Mouse (Mus musculus) forebrain, embryonic 11.5 days (tissue): ENCODE data around the gene St6galnac5. TPM values are rescaled to one million over a fixed set of nuclear protein-coding genes. Genes with fewer than 3 reads are reported as not detected.

Experiments
- ATAC-seq: fragments of 200-750 bp; cut with Nextera tagmentation; replicated peaks from 2 replicates; pipeline ENCODE4 v1.8.0; 2017; ENCODE audit warnings: moderate TSS enrichment; ENCODE audit not compliant: low FRiP score
- DNase-seq: peaks from one replicate; pipeline ENCODE4 v3.0.0-alpha.2; 2017; ENCODE audit warnings: low spot score
- H3K27ac ChIP-seq: fragments of 300-500 bp; sonication (generic); 2 replicates; pipeline ENCODE4 v1.5.1; 2014; ENCODE audit warnings: low read depth, low read length
- H3K27me3 ChIP-seq: fragments of 300-500 bp; sonication (generic); 2 replicates; pipeline ENCODE4 v1.6.1; 2014; ENCODE audit warnings: mild to moderate bottlenecking, low read length, mixed read lengths; ENCODE audit not compliant: control insufficient read depth, insufficient read depth
- H3K36me3 ChIP-seq: fragments of 300-500 bp; sonication (generic); 2 replicates; pipeline ENCODE4 v1.6.1; 2014; ENCODE audit warnings: mild to moderate bottlenecking, low read length, moderate library complexity, mixed read lengths; ENCODE audit not compliant: control insufficient read depth, insufficient read depth
- H3K4me1 ChIP-seq: fragments of 300-500 bp; sonication (generic); replicated peaks from 2 replicates; pipeline ENCODE4 v1.6.1; 2014; ENCODE audit warnings: low read length, mixed read lengths; ENCODE audit not compliant: control insufficient read depth, insufficient read depth
- H3K4me2 ChIP-seq: fragments of 300-500 bp; sonication (generic); 2 replicates; pipeline ENCODE4 v1.6.1; 2014; ENCODE audit warnings: low read depth, mild to moderate bottlenecking, low read length, moderate library complexity, mixed read lengths; ENCODE audit not compliant: severe bottlenecking
- H3K4me3 ChIP-seq: fragments of 300-500 bp; sonication (generic); 2 replicates; pipeline ENCODE4 v1.5.1; 2014; ENCODE audit warnings: low read depth, low read length
- H3K9ac ChIP-seq: fragments of 300-500 bp; sonication (generic); 2 replicates; pipeline ENCODE4 v1.6.1; 2014; ENCODE audit warnings: low read length
- H3K9me3 ChIP-seq: fragments of 300-500 bp; sonication (generic); 2 replicates; pipeline ENCODE4 v1.6.1; 2016; ENCODE audit warnings: low read length, mixed read lengths; ENCODE audit not compliant: control insufficient read depth
- WGBS: fragments of 180-500 bp; shearing (Covaris S2); extraction: QIAGEN DNeasy Blood & Tissue Kit; methylation state at CpG from one replicate; pipeline ENCODE4 v1.1.7; 2014; 5-methylcytosine and 5-hydroxymethylcytosine counted together
- polyA plus RNA-seq: library from polyadenylated mRNA; unstranded; fragments of >200 nt; fragmentation: Nextera tagmentation; extraction: Ambion mirVana; gene quantifications from 2 replicates; pipeline ENCODE4 v1.2.1, GENCODE M21; 2014

Gene St6galnac5
- polyA plus RNA-seq, 1 experiment from 2014 or later = 0.69 TPM

DNA sequence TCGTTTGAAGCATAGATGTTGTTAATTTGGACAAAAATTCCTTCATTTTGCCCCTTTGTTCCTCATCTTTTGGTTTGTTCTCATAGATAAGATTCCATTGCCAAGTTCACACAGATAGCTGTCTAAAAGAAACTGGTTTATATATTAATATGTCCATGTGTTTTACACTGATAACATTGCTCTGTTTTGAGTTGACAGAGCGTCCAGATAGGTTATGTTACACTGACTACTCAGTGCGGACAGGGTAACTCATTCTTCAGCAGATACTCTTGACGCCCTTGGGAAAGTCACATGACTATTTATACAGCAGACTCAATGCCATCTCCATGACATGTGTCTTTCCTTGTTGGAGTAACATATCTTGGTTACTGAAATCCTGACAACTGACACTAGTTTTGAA lies 25.3 kb downstream of the St6galnac5 start:
- Histone ChIP-seq H3K9me3 (no peaks in the 10 kb centered on the region), H3K9ac (no peak overlapping the region), H3K4me3 (no peak overlapping the region), H3K4me2 (no peak overlapping the region), H3K36me3 (no peaks in the 10 kb centered on the region), H3K27me3 (no peaks in the 10 kb centered on the region), H3K27ac (no peak overlapping the region), H3K4me1 (no peaks in the 10 kb centered on the region)
- ATAC-seq (no peak), DNase-seq (no peak)
- 87% methylated on average over 4 of the region's 4 CpGs for WGBS

GRCm38 (mm10) chr3:152956038-152956437 lies 26.0 kb downstream of the St6galnac5 start:
- no peak overlapping the region for H3K9ac ChIP-seq
- H3K27ac ChIP-seq = no peak overlapping the region
- no peak for ATAC-seq
- no peaks in the 10 kb centered on the region for H3K36me3 ChIP-seq
- H3K4me1 ChIP-seq = no peaks in the 10 kb centered on the region
- H3K4me3 ChIP-seq = no peak overlapping the region
- no peaks in the 10 kb centered on the region for H3K27me3 ChIP-seq
- no peak overlapping the region for H3K4me2 ChIP-seq
- WGBS = 88% methylated on average over 5 of the region's 5 CpGs
- H3K9me3 ChIP-seq = no peaks in the 10 kb centered on the region; the same call in 1 of the 2 replicates
- DNase-seq = no peak

DNA sequence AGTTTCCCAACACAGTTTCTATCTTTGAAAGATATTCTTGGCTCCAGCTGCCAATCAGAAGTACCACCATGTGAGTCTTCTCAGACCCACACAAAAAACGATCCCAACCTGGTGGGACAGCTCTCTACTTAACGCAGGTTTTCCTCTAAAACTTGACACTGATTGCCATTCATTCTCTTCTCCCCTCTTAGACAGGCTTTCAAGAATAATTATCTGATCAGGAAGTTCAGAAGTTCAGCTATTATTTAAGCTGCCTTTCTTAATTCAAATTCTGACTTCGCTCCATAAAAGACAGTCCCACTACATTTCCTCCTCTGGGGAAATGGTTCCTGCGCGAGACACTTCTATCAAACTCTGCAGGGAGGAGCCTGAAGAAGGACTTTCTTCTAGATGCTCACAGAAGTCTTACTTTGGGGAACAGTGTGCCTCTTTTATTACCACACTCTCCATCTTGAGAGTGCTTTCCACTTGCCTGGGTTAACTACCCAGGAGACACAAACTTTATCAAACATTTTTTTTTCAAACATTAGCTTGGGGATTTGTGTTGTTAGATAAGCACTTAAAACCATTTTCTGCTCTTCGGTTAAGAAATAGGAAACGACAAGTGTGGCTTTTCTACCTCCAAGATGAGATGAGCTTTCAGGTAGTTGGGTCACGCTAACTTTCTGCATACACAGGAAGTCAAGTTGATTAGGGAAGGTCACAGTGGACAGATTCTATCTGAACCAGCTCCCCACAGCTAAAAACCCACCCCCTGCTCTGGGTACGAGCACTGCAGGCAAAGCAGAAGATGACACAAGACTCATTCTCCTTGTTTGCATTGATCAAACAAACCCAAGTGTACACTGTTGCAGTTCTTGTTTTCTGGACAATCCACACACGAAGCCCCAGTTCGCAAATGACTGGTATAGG lies 30.2 kb downstream of the St6galnac5 start:
- H3K9ac ChIP-seq = no peak overlapping the region
- ATAC-seq (no peak), DNase-seq (no peak)
- H3K9me3 ChIP-seq = no peaks in the 10 kb centered on the region; the same call in 1 of the 2 replicates
- H3K4me1 ChIP-seq = no peaks in the 10 kb centered on the region
- no peaks in the 10 kb centered on the region for H3K27me3 ChIP-seq
- no peak overlapping the region for H3K4me3 ChIP-seq
- H3K27ac ChIP-seq = no peak overlapping the region
- H3K4me2 ChIP-seq = no peak overlapping the region
- WGBS = 83% methylated on average over 11 of the region's 11 CpGs
- H3K36me3 ChIP-seq = no peaks in the 10 kb centered on the region

GRCm38 (mm10) chr3:152950914-152951313 lies 31.1 kb downstream of the St6galnac5 start:
- ATAC-seq (no peak), DNase-seq (no peak)
- 94% methylated on average over 9 of the region's 9 CpGs for WGBS
- H3K27me3 ChIP-seq = no peaks in the 10 kb centered on the region
- H3K4me3 ChIP-seq = no peak overlapping the region
- no peak overlapping the region for H3K9ac ChIP-seq
- H3K9me3 ChIP-seq = no peaks in the 10 kb centered on the region; the same call in 1 of the 2 replicates
- no peaks in the 10 kb centered on the region for H3K36me3 ChIP-seq
- H3K27ac ChIP-seq = no peak overlapping the region
- H3K4me1 ChIP-seq = no peaks in the 10 kb centered on the region
- no peak overlapping the region for H3K4me2 ChIP-seq

GRCm38 (mm10) chr3:152950299-152950698 lies 31.7 kb downstream of the St6galnac5 start:
- DNase-seq (no peak), ATAC-seq (no peak)
- H3K9me3 ChIP-seq = no peaks in the 10 kb centered on the region; the same call in 1 of the 2 replicates
- 94% methylated on average over 5 of the region's 5 CpGs for WGBS
- H3K4me3 ChIP-seq = no peak overlapping the region
- no peak overlapping the region for H3K27ac ChIP-seq
- no peaks in the 10 kb centered on the region for H3K27me3 ChIP-seq
- no peak overlapping the region for H3K4me2 ChIP-seq
- H3K36me3 ChIP-seq = no peaks in the 10 kb centered on the region
- H3K4me1 ChIP-seq = no peaks in the 10 kb centered on the region
- no peak overlapping the region for H3K9ac ChIP-seq

DNA sequence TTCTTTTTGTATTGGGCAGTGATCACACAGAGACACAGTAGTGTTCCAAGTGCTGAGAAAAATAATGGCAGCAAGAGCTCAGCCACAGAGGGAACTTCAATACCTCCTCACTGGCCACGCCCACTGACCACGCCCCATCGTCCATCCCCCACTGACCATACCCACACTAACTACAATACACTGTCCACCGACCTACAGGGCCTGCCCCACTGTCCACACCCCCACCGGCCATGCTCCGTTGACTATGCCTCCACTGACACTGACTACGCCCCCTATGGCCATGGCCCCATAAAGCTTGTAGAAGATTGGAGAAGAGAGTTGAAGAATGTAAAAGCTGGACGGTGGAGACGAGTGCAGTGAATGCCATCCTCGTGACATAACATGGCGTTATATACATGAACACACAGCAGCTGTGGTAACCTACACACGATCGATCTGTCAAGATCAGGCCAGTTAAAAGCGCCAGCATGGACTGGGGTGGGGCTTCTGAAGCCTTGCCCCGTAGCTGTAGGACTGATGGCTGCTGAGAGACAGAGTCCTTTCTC lies 32.7 kb downstream of the St6galnac5 start:
- Histone ChIP-seq H3K4me1 (no peaks in the 10 kb centered on the region), H3K9ac (no peak overlapping the region), H3K27ac (no peak overlapping the region), H3K9me3 (no peaks in the 10 kb centered on the region; the same call in 1 of the 2 replicates), H3K27me3 (no peaks in the 10 kb centered on the region), H3K4me3 (no peak overlapping the region), H3K4me2 (no peak overlapping the region), H3K36me3 (no peaks in the 10 kb centered on the region)
- no peak for ATAC-seq
- WGBS = 87% methylated on average over 15 of the region's 15 CpGs
- DNase-seq = no peak

- Histone ChIP-seq H3K4me2 (no peak overlapping the region), H3K9ac (no peak overlapping the region), H3K4me3 (no peak overlapping the region), H3K27me3 (no peaks in the 10 kb centered on the region), H3K36me3 (no peaks in the 10 kb centered on the region), H3K27ac (no peak overlapping the region), H3K4me1 (no peaks in the 10 kb centered on the region), H3K9me3 (no peaks in the 10 kb centered on the region; the same call in 1 of the 2 replicates)
- DNase-seq (no peak), ATAC-seq (no peak)
- WGBS = 88% methylated on average over 7 of the region's 7 CpGs
Observed at GRCm38 (mm10) chr3:152948556-152948955, 33.5 kb downstream of the St6galnac5 start.

GRCm38 (mm10) chr3:152947031-152947640 lies 34.9 kb downstream of the St6galnac5 start:
- Histone ChIP-seq H3K9ac (no peak overlapping the region), H3K27me3 (no peaks in the 10 kb centered on the region), H3K4me1 (no peaks in the 10 kb centered on the region), H3K27ac (no peak overlapping the region), H3K4me2 (no peak overlapping the region), H3K36me3 (no peaks in the 10 kb centered on the region), H3K9me3 (no peaks in the 10 kb centered on the region; the same call in 1 of the 2 replicates), H3K4me3 (no peak overlapping the region)
- WGBS = 85% methylated on average over 11 of the region's 11 CpGs
- DNase-seq (no peak), ATAC-seq (no peak)
